Mouse (Mus musculus) CD4-positive, CD25-positive, alpha-beta regulatory T cell, adult 2 months (primary cell): Measurements from ENCODE around the gene Mybl2.

ENCODE experiments used
- DNase-seq: peaks from one replicate; pipeline ENCODE4 v3.0.0-alpha.2; 2012; ENCODE audit warnings: low read depth, low spot score

Mybl2 gene

DNA sequence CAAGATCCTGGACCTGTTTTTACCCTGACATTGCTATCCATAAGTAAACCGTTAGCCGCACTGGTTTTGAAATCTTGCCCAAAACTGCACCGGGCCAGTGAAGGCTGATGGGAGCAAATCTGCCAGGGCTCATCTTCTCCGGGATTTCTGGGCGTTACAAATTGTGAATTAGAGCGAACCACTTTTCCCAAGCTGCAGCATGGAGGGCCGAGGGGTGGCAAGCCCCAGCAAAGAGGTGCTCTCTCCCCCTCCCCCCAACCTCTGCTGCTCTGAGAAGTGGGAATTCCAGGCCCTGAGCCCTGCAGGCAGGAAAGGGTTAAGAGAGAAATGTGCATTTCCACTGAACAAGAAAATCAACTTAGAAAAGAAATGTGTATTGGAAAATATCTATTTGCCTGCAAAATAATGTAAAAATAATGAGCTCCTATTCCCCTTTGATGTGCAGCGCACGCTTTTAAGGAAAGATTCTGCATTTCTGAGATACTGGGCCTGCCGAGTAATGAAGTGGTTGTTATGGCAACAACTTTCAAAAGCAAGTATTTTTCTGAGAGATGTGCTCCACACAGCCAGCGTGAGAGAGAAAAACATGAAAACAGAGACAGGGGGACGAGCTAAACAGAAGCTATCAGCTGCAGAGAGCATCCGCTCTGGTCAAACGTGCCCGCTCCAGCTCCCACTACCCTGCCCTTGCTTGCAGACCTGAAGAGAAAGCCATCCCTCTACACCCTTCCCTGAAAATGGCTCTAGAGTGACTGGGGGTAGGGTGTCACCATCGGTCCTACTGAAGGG, 57.1 kb downstream of the Mybl2 start:
- DNase-seq: peak; percentile 37

DNA sequence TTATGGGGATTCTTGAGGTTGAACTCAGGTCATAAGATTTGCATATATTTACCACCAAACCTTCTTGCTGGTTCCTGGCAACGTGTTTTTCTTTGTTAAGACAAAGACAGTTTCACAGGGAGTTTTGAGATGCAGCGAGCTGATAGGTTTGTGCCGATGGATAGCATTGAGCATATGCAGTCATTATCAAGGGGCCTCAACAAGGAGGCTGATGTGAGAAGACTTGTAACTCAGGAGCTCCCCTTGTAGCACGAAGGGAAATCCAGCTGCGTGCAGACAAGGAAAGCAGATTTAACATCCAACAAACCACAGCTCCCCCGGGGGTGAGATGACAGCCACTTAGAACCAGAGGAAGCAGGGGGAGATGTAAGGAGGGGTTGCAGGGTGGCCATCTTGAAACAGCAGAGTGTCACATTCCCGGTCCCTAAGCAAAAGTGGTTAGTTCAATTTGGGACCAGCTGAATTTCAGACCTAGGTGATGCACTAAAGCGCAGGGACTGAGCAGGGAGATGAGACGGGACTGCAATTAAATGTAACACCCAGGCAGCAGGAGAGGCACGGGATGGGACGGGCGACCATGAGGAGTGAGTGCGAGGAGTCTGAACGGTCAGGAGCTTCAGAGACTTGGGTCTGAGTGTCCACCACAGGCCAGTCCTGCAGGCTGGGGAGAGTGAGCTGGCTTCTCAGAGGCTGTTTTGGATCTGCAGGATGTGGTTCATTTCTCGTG, 66.3 kb downstream of the Mybl2 start:
- DNase-seq: peak; percentile 55

DNA sequence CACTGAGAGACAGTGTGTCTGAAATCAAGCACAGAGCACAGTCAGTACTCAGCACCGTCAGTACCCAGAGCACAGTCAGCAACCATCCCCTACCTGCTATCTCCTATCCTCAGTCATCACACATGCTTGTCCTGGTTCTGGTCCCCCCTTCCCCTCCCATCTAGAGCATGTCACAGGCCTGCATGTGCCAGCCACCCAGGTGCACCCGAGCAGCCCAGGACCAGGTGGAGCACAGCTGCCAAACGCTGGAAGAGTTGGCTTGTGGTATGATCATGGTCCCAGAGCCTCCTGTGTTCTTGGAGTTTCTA, 66.8 kb downstream of the Mybl2 start:
- peak; percentile 55 for DNase-seq

DNA sequence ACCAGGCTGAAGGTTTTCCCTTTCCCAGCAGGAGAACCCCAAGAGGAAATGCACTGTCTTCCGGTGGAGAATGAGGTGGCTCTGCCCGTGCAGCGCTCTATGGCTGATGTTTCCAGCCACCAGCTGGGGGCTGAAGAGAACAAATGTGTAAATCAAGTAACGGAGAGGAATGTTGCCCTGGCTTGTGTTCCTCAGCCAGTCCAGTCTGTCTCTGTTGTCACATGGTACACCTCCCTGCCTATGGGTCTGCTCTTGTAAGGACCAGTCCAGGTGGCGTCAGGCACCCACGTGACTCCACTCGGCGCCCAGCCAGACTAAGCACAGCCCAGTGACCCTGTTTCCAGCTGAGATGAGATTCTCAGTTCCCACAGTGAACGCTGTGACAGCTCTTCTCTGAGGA, 67.8 kb downstream of the Mybl2 start:
- peak; percentile 56 for DNase-seq

DNA sequence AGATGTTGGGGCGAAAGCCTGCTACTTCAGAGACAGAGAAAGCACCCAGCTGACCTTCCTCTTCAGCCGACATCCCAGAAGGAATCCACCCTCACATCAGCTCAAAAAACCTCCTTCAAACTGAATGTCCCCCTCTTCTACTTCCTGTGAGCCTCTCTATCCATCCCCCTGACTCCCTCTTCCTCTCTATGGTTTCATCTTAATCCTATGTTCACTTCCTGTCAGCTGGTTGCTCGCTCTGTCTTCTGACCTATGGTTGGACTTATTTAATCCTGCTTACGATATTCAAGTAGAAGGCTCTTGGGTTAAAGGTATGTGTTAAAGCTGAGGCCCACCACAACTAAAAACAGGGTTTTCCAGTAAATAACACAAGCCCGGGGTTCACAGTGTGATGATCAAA, 69.0 kb downstream of the Mybl2 start:
- DNase-seq: peak; percentile 51

DNA sequence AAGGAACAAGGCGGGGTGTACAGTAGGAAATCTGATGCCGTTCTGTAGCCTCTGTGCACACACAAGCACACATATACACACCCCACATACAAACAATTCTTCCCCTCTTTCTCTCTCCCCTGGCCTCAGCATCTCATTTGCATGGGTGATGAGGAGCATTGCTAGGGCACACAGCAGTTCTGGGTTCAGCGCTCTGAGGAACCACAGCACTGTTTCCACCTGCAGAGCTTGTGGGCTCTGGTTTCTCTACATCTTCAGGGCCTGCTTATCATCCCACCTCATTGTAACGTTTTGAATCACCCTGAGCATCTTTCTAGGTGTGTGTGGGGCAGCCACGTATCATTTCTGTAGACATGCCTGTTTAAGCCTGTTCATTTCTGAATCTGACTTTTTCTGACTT, 76.3 kb downstream of the Mybl2 start:
- DNase-seq: peak; percentile 37

DNA sequence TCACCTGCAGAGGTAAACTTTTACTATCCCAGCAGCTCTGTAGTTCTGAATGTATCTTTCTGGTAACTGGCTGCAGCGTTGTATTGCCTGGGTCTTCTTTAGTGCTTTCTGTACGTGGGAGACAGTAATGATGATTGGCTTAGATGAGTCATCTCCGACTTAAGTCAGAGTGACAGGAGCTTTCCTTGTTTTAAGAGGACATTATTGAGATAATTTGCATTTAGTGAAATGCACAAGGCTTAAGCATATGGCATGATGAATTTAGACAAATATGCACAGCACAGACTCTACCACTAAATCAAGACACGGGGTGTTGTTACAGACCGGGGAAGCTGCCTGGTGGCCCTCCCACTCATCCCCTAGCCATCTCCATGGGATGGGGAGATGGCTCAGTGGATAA, 77.8 kb downstream of the Mybl2 start:
- DNase-seq: no peak
